Mouse (Mus musculus) heart, embryonic 14.5 days (tissue): ENCODE results near the gene Cbfa2t3. TPM values are rescaled to one million over a fixed set of nuclear protein-coding genes. Genes with fewer than 3 reads are reported as not detected.

Experiments used
- ATAC-seq: fragments of 200-750 bp; cut with Nextera tagmentation; 2 replicates; pipeline ENCODE4 v1.8.0; 2017; ENCODE audit warnings: low read depth, moderate TSS enrichment; ENCODE audit not compliant: insufficient number of reproducible peaks, insufficient read depth, low FRiP score
- H3K27ac ChIP-seq, 2 experiments: fragments of 200-500 bp in 1 of 2; fragments of 300-500 bp in 1 of 2; sonication (generic) in 1 of 2; replicated peaks in 1 of 2; 2 replicates each; pipeline ENCODE4 v1.5.1; 2012 to 2014; ENCODE audit warnings: low read depth in 2 of 2, low read length in 2 of 2, control low read depth in 1 of 2, mild to moderate bottlenecking in 1 of 2, mixed read lengths in 1 of 2; ENCODE audit not compliant: control insufficient read depth in 1 of 2, insufficient read depth in 1 of 2
- H3K27me3 ChIP-seq: fragments of 300-500 bp; sonication (generic); 2 replicates; pipeline ENCODE4 v1.6.1; 2014; ENCODE audit warnings: mild to moderate bottlenecking, low read length, control low read depth; ENCODE audit not compliant: control insufficient read depth, insufficient read depth
- H3K36me3 ChIP-seq: fragments of 300-500 bp; sonication (generic); 2 replicates; pipeline ENCODE4 v1.6.1; 2014; ENCODE audit warnings: mild to moderate bottlenecking, control low read depth, low read length, mixed read lengths; ENCODE audit not compliant: control insufficient read depth, insufficient read depth
- H3K4me1 ChIP-seq, 2 experiments: fragments of 200-500 bp in 1 of 2; fragments of 300-500 bp in 1 of 2; sonication (generic) in 1 of 2; 2 replicates each; pipeline ENCODE4 v1.6.1; 2012 to 2014; ENCODE audit warnings: low read length in 2 of 2, control low read depth in 1 of 2, mixed read lengths in 1 of 2; ENCODE audit not compliant: control insufficient read depth in 2 of 2, insufficient read depth in 2 of 2
- H3K4me2 ChIP-seq: fragments of 300-500 bp; sonication (generic); 2 replicates; pipeline ENCODE4 v1.6.1; 2014; ENCODE audit warnings: mild to moderate bottlenecking, low read length
- H3K4me3 ChIP-seq, 2 experiments: fragments of 200-500 bp in 1 of 2; fragments of 300-500 bp in 1 of 2; sonication (generic) in 1 of 2; 2 replicates each; pipeline ENCODE4 v1.5.1; 2012 to 2014; ENCODE audit warnings: low read length in 2 of 2, mild to moderate bottlenecking in 2 of 2, control low read depth in 1 of 2, low read depth in 1 of 2, moderate library complexity in 1 of 2; ENCODE audit not compliant: control insufficient read depth in 1 of 2, insufficient read depth in 1 of 2
- H3K9ac ChIP-seq: fragments of 300-500 bp; sonication (generic); 2 replicates; pipeline ENCODE4 v1.6.1; 2014; ENCODE audit warnings: mild to moderate bottlenecking, low read length
- H3K9me3 ChIP-seq: fragments of 300-500 bp; sonication (generic); 2 replicates; pipeline ENCODE4 v1.6.1; 2016; ENCODE audit warnings: low read length, control low read depth; ENCODE audit not compliant: control insufficient read depth
- WGBS: fragments of 180-500 bp; shearing (Covaris S2); extraction: QIAGEN DNeasy Blood & Tissue Kit; methylation state at CpG from one replicate; pipeline ENCODE4 v1.1.7; 2014; 5-methylcytosine and 5-hydroxymethylcytosine counted together
- polyA plus RNA-seq: library from polyadenylated mRNA; unstranded; fragments of >200 nt; fragmentation: Nextera tagmentation; extraction: Ambion mirVana; gene quantifications from 2 replicates; pipeline ENCODE4 v1.2.1, GENCODE M21; 2014

Cbfa2t3 gene
- polyA plus RNA-seq, 1 experiment from 2014 or later: 6.2 TPM

GRCm38 (mm10) chr8:122677481-122678021, 21.4 kb downstream of the Cbfa2t3 start:
- no peaks in the 10 kb centered on the region for H3K9me3 ChIP-seq
- ATAC-seq: no peak
- 1% methylated on average over 29 of the region's 35 CpGs for WGBS

GRCm38 (mm10) chr8:122676621-122677480, 22.1 kb downstream of the Cbfa2t3 start:
- ATAC-seq: no peak
- WGBS: 13% methylated on average over 16 of the region's 16 CpGs
- H3K36me3 ChIP-seq: peaks cover 5% of the 10 kb centered on the region; the same call in 1 of the 2 replicates
- H3K9ac ChIP-seq: peak overlapping the region; percentile 75
- H3K4me3 ChIP-seq: peak overlapping the region; percentile 63 to 68
- H3K27me3 ChIP-seq: peaks cover 69% of the 10 kb centered on the region
- peak overlapping the region; percentile 31 to 77 for H3K27ac ChIP-seq
- peak overlapping the region; percentile 96 for H3K4me2 ChIP-seq
- peaks cover 0 to 19% of the 10 kb centered on the region in 2 experiments; a peak in 1 of 4 replicates for H3K4me1 ChIP-seq
- no peaks in the 10 kb centered on the region for H3K9me3 ChIP-seq

More at GRCm38 (mm10) chr8:122677481-122678021, 21.4 kb downstream of the Cbfa2t3 start:
- Histone ChIP-seq H3K27ac (peak overlapping the region; percentile 34 to 77; a peak in 3 of 4 replicates), H3K27me3 (peaks cover 75% of the 10 kb centered on the region), H3K4me1 (peaks cover 0 to 19% of the 10 kb centered on the region in 2 experiments; a peak in 1 of 4 replicates), H3K36me3 (peaks cover 5% of the 10 kb centered on the region; the same call in 1 of the 2 replicates), H3K4me2 (peak overlapping the region; percentile 96), H3K9ac (peak overlapping the region; percentile 75), H3K4me3 (peak overlapping the region; percentile 63 to 68)

GRCm38 (mm10) chr8:122675596-122676420, 23.1 kb downstream of the Cbfa2t3 start:
- H3K36me3 ChIP-seq: peaks cover 5% of the 10 kb centered on the region; the same call in 1 of the 2 replicates
- peaks cover 62% of the 10 kb centered on the region for H3K27me3 ChIP-seq
- H3K27ac ChIP-seq: no peak overlapping the region
- H3K9me3 ChIP-seq: no peaks in the 10 kb centered on the region
- ATAC-seq: no peak
- 75% methylated on average over 17 of the region's 17 CpGs for WGBS
- H3K4me2 ChIP-seq: peak overlapping the region; percentile 96
- H3K9ac ChIP-seq: peak overlapping the region; percentile 75; the same call in 1 of the 2 replicates
- H3K4me3 ChIP-seq: peak overlapping the region; percentile 63 to 68; a peak in 3 of 4 replicates
- peaks cover 0 to 19% of the 10 kb centered on the region in 2 experiments; a peak in 1 of 4 replicates for H3K4me1 ChIP-seq

GRCm38 (mm10) chr8:122674999-122675398, 23.9 kb downstream of the Cbfa2t3 start:
- no peaks in the 10 kb centered on the region for H3K9me3 ChIP-seq
- no peak overlapping the region for H3K4me2 ChIP-seq
- H3K9ac ChIP-seq: no peak overlapping the region
- no peak overlapping the region for H3K27ac ChIP-seq
- peaks cover 5% of the 10 kb centered on the region; the same call in 1 of the 2 replicates for H3K36me3 ChIP-seq
- ATAC-seq: no peak
- H3K4me3 ChIP-seq: no peak overlapping the region
- peaks cover 0 to 19% of the 10 kb centered on the region in 2 experiments; a peak in 2 of 4 replicates for H3K4me1 ChIP-seq
- 39% methylated on average over 7 of the region's 7 CpGs for WGBS
- H3K27me3 ChIP-seq: peaks cover 54% of the 10 kb centered on the region

GRCm38 (mm10) chr8:122673989-122674388, 24.9 kb downstream of the Cbfa2t3 start:
- H3K9ac ChIP-seq: no peak overlapping the region
- H3K27ac ChIP-seq: no peak overlapping the region

GRCm38 (mm10) chr8:122671894-122672293, 27.0 kb downstream of the Cbfa2t3 start:
- H3K4me3 ChIP-seq: no peak overlapping the region
- H3K4me2 ChIP-seq: no peak overlapping the region
- ATAC-seq: no peak
- H3K36me3 ChIP-seq: peaks cover 5% of the 10 kb centered on the region; the same call in 1 of the 2 replicates
- H3K4me1 ChIP-seq: peaks cover 12 to 16% of the 10 kb centered on the region in 2 experiments
- 63% methylated on average over 6 of the region's 6 CpGs for WGBS
- no peak overlapping the region for H3K27ac ChIP-seq
- H3K9me3 ChIP-seq: no peaks in the 10 kb centered on the region
- peaks cover 28% of the 10 kb centered on the region for H3K27me3 ChIP-seq
- no peak overlapping the region for H3K9ac ChIP-seq

More at GRCm38 (mm10) chr8:122673989-122674388, 24.9 kb downstream of the Cbfa2t3 start:
- Histone ChIP-seq H3K4me1 (peaks cover 8 to 21% of the 10 kb centered on the region in 2 experiments; a peak in 3 of 4 replicates), H3K4me3 (no peak overlapping the region), H3K27me3 (peaks cover 44% of the 10 kb centered on the region), H3K9me3 (no peaks in the 10 kb centered on the region), H3K36me3 (peaks cover 5% of the 10 kb centered on the region; the same call in 1 of the 2 replicates), H3K4me2 (no peak overlapping the region)
- WGBS: 82% methylated on average over 12 of the region's 12 CpGs
- no peak for ATAC-seq

- H3K9ac ChIP-seq: no peak overlapping the region
- peaks cover 23% of the 10 kb centered on the region in 2 experiments for H3K4me1 ChIP-seq
- H3K36me3 ChIP-seq: peaks cover 5% of the 10 kb centered on the region; the same call in 1 of the 2 replicates
- H3K4me2 ChIP-seq: no peak overlapping the region
- WGBS: 67% methylated on average over 3 of the region's 3 CpGs
- H3K9me3 ChIP-seq: no peaks in the 10 kb centered on the region
- H3K27me3 ChIP-seq: peaks cover 18% of the 10 kb centered on the region
- no peak for ATAC-seq
- no peak overlapping the region for H3K27ac ChIP-seq
- H3K4me3 ChIP-seq: no peak overlapping the region
These were observed 28.2 kb downstream of the Cbfa2t3 start for GRCm38 (mm10) chr8:122670718-122671117.
